Mouse (Mus musculus): ENCODE data around the gene Slc8a3. TPM values are rescaled to one million over a fixed set of nuclear protein-coding genes. Genes with fewer than 3 reads are reported as not detected.

Gene Slc8a3
- polyA plus RNA-seq, 1 experiment from 2014 or later, result 0.47 TPM

GRCm38 (mm10) chr12:81269246-81269645 lies 63.7 kb downstream of the Slc8a3 start:
- Histone ChIP-seq H3K4me2 (ENCODE audit: low read length) (no peak overlapping the region), H3K4me3 (ENCODE audit: control insufficient read depth in 1 of 2, insufficient read depth in 1 of 2, low read depth in 1 of 2, low read length in 2 of 2) (no peak overlapping the region), H3K4me1 (ENCODE audit: control insufficient read depth in 2 of 2, insufficient read depth in 2 of 2, low read length in 2 of 2) (peaks cover 0 to 2% of the 10 kb centered on the region in 2 experiments; a peak in 1 of 4 replicates), H3K36me3 (ENCODE audit: control insufficient read depth, insufficient read depth, low read length) (no peaks in the 10 kb centered on the region), H3K9me3 (ENCODE audit: control insufficient read depth, low read length) (no peaks in the 10 kb centered on the region), H3K27ac (replicated peaks in 1 of 2; ENCODE audit: control insufficient read depth in 1 of 2, insufficient read depth in 1 of 2, low read depth in 2 of 2, low read length in 2 of 2) (no peak overlapping the region), H3K9ac (ENCODE audit: low read length) (no peak overlapping the region), H3K27me3 (ENCODE audit: control insufficient read depth, insufficient read depth, low read length) (no peaks in the 10 kb centered on the region)
- 76% methylated on average over 5 of the region's 5 CpGs for WGBS
- ATAC-seq (ENCODE audit: insufficient number of reproducible peaks, insufficient read depth, low FRiP score, low read depth), result no peak

- WGBS, result 41% methylated on average over 6 of the region's 6 CpGs
- Histone ChIP-seq H3K9ac (ENCODE audit: low read length) (no peak overlapping the region), H3K27me3 (ENCODE audit: control insufficient read depth, insufficient read depth, low read length) (no peaks in the 10 kb centered on the region), H3K4me1 (ENCODE audit: control insufficient read depth in 2 of 2, insufficient read depth in 2 of 2, low read length in 2 of 2) (peaks cover 3 to 12% of the 10 kb centered on the region in 2 experiments; a peak in 2 of 4 replicates), H3K4me2 (ENCODE audit: low read length) (no peak overlapping the region), H3K9me3 (ENCODE audit: control insufficient read depth, low read length) (no peaks in the 10 kb centered on the region), H3K4me3 (ENCODE audit: control insufficient read depth in 1 of 2, insufficient read depth in 1 of 2, low read depth in 1 of 2, low read length in 2 of 2) (no peak overlapping the region), H3K36me3 (ENCODE audit: control insufficient read depth, insufficient read depth, low read length) (no peaks in the 10 kb centered on the region), H3K27ac (replicated peaks in 1 of 2; ENCODE audit: control insufficient read depth in 1 of 2, insufficient read depth in 1 of 2, low read depth in 2 of 2, low read length in 2 of 2) (no peak overlapping the region)
- no peak for ATAC-seq (ENCODE audit: insufficient number of reproducible peaks, insufficient read depth, low FRiP score, low read depth)
Observed at GRCm38 (mm10) chr12:81262821-81263220, 70.2 kb downstream of the Slc8a3 start.

DNA sequence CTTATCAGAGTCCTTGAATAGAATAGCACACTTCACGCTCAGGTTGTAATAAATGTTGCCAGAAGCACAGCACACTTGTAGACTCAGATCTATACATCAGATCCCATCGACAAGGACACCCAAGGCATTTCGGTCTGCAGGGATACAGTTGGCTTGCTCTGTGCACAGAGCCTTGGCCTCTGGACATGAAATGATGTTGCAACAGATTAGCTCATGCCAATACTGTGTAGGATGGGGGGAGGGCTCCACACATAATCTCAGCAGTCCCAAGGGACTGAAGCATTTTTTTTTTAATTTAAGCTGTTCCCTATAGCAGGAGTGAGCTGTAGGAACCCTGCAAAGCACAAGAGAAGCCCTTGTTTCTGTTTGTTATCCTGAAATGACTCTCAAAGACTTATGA lies 74.8 kb downstream of the Slc8a3 start:
- Histone ChIP-seq H3K27ac (replicated peaks in 1 of 2; ENCODE audit: control insufficient read depth in 1 of 2, insufficient read depth in 1 of 2, low read depth in 2 of 2, low read length in 2 of 2) (no peak overlapping the region), H3K36me3 (ENCODE audit: control insufficient read depth, insufficient read depth, low read length) (no peaks in the 10 kb centered on the region), H3K4me3 (ENCODE audit: control insufficient read depth in 1 of 2, insufficient read depth in 1 of 2, low read depth in 1 of 2, low read length in 2 of 2) (no peak overlapping the region), H3K4me2 (ENCODE audit: low read length) (no peak overlapping the region), H3K4me1 (ENCODE audit: control insufficient read depth in 2 of 2, insufficient read depth in 2 of 2, low read length in 2 of 2) (peaks cover 3 to 7% of the 10 kb centered on the region in 2 experiments; a peak in 2 of 4 replicates), H3K27me3 (ENCODE audit: control insufficient read depth, insufficient read depth, low read length) (no peaks in the 10 kb centered on the region), H3K9me3 (ENCODE audit: control insufficient read depth, low read length) (no peaks in the 10 kb centered on the region), H3K9ac (ENCODE audit: low read length) (no peak overlapping the region)
- ATAC-seq (ENCODE audit: insufficient number of reproducible peaks, insufficient read depth, low FRiP score, low read depth), result no peak
- 74% methylated on average over 3 of the region's 3 CpGs for WGBS

DNA sequence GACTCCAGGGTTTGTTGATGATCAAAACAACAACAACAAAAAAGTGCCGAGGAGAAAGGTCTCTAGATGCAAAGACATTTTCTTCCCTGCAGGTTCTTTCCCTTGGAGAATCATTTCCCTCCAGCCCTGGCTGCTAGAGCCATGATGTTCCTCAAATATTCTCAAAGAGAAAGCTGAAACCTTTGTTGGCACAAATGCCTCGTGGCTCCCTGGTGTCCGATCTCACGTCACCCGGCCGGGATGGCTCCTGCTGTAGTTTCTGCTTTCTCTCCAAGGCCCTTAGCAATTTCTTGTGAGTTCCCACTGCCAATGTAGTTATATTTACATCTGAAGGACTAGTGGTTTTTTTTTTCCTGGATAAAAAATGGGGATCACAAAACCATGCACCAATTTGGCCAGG lies 87.6 kb downstream of the Slc8a3 start:
- no peaks in the 10 kb centered on the region for H3K9me3 ChIP-seq (ENCODE audit: control insufficient read depth, low read length)
- H3K4me1 ChIP-seq (ENCODE audit: control insufficient read depth in 2 of 2, insufficient read depth in 2 of 2, low read length in 2 of 2), result no peaks in the 10 kb centered on the region
- no peaks in the 10 kb centered on the region for H3K27me3 ChIP-seq (ENCODE audit: control insufficient read depth, insufficient read depth, low read length)
- no peak overlapping the region for H3K4me3 ChIP-seq (ENCODE audit: control insufficient read depth in 1 of 2, insufficient read depth in 1 of 2, low read depth in 1 of 2, low read length in 2 of 2)
- H3K4me2 ChIP-seq (ENCODE audit: low read length), result no peak overlapping the region
- H3K27ac ChIP-seq (replicated peaks in 1 of 2; ENCODE audit: control insufficient read depth in 1 of 2, insufficient read depth in 1 of 2, low read depth in 2 of 2, low read length in 2 of 2), result no peak overlapping the region
- ATAC-seq (ENCODE audit: insufficient number of reproducible peaks, insufficient read depth, low FRiP score, low read depth), result no peak
- no peak overlapping the region for H3K9ac ChIP-seq (ENCODE audit: low read length)
- no peaks in the 10 kb centered on the region for H3K36me3 ChIP-seq (ENCODE audit: control insufficient read depth, insufficient read depth, low read length)
- 70% methylated on average over 6 of the region's 6 CpGs for WGBS

- Histone ChIP-seq H3K9ac (ENCODE audit: low read length) (no peak overlapping the region), H3K4me3 (ENCODE audit: control insufficient read depth in 1 of 2, insufficient read depth in 1 of 2, low read depth in 1 of 2, low read length in 2 of 2) (no peak overlapping the region), H3K27ac (replicated peaks in 1 of 2; ENCODE audit: control insufficient read depth in 1 of 2, insufficient read depth in 1 of 2, low read depth in 2 of 2, low read length in 2 of 2) (no peak overlapping the region), H3K4me1 (ENCODE audit: control insufficient read depth in 2 of 2, insufficient read depth in 2 of 2, low read length in 2 of 2) (no peaks in the 10 kb centered on the region), H3K4me2 (ENCODE audit: low read length) (no peak overlapping the region), H3K36me3 (ENCODE audit: control insufficient read depth, insufficient read depth, low read length) (no peaks in the 10 kb centered on the region), H3K27me3 (ENCODE audit: control insufficient read depth, insufficient read depth, low read length) (no peaks in the 10 kb centered on the region), H3K9me3 (ENCODE audit: control insufficient read depth, low read length) (0 out of 2 replicates have a peak, but pooled peaks cover 3% of the 10 kb centered on the region)
- WGBS, result 57% methylated on average over 7 of the region's 7 CpGs
- ATAC-seq (ENCODE audit: insufficient number of reproducible peaks, insufficient read depth, low FRiP score, low read depth), result no peak
Observed at GRCm38 (mm10) chr12:81244954-81245353, 88.0 kb downstream of the Slc8a3 start.

DNA sequence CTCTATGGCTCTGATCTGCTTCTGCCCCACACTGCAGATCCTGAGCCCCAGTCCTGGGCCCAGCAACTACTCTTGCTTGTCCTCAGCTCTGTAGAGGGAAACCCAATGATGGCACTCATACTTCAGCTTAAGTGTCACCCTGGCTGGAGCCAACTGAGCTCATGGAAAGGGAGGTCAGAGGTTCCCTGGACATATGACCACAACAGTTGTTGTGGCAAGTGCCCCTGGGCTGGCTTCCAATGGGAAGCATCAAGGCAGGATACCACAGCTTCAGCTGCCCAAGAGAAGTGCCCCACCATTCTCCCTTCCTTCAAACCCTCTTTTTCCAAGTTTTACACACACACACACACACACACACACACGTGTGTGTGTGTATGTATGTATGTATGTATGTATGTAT lies 88.5 kb downstream of the Slc8a3 start:
- Histone ChIP-seq H3K9me3 (ENCODE audit: control insufficient read depth, low read length) (0 out of 2 replicates have a peak, but pooled peaks cover 3% of the 10 kb centered on the region), H3K36me3 (ENCODE audit: control insufficient read depth, insufficient read depth, low read length) (no peaks in the 10 kb centered on the region), H3K27ac (replicated peaks in 1 of 2; ENCODE audit: control insufficient read depth in 1 of 2, insufficient read depth in 1 of 2, low read depth in 2 of 2, low read length in 2 of 2) (no peak overlapping the region), H3K4me2 (ENCODE audit: low read length) (no peak overlapping the region), H3K4me1 (ENCODE audit: control insufficient read depth in 2 of 2, insufficient read depth in 2 of 2, low read length in 2 of 2) (no peaks in the 10 kb centered on the region), H3K9ac (ENCODE audit: low read length) (no peak overlapping the region), H3K4me3 (ENCODE audit: control insufficient read depth in 1 of 2, insufficient read depth in 1 of 2, low read depth in 1 of 2, low read length in 2 of 2) (no peak overlapping the region), H3K27me3 (ENCODE audit: control insufficient read depth, insufficient read depth, low read length) (no peaks in the 10 kb centered on the region)
- 46% methylated on average over 1 of the region's 1 CpGs for WGBS
- ATAC-seq (ENCODE audit: insufficient number of reproducible peaks, insufficient read depth, low FRiP score, low read depth), result no peak

DNA sequence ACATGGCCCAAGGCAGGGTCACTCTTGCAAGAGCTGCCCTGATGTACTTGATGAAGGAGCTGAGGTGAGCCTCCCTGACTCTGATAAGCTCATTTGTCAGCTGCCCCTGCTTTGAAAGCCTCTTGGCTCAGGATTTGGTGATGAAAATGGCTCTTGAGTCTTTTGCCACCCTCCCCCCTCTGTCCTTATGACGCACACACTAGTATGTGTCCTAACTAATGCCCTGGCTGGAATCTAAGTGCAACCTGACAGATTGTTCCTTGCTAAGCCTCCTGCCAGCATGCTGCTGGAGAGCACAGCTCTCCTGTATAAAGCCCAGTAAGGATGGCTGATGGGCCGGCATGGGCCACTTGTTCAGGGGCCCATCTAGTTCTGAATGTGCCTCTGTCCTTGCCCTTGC lies 91.3 kb downstream of the Slc8a3 start:
- H3K36me3 ChIP-seq (ENCODE audit: control insufficient read depth, insufficient read depth, low read length), result no peaks in the 10 kb centered on the region
- H3K4me3 ChIP-seq (ENCODE audit: control insufficient read depth in 1 of 2, insufficient read depth in 1 of 2, low read depth in 1 of 2, low read length in 2 of 2), result no peak overlapping the region
- H3K9me3 ChIP-seq (ENCODE audit: control insufficient read depth, low read length), result 0 out of 2 replicates have a peak, but pooled peaks cover 3% of the 10 kb centered on the region
- H3K27ac ChIP-seq (replicated peaks in 1 of 2; ENCODE audit: control insufficient read depth in 1 of 2, insufficient read depth in 1 of 2, low read depth in 2 of 2, low read length in 2 of 2), result no peak overlapping the region
- 34% methylated on average over 2 of the region's 2 CpGs for WGBS
- H3K4me1 ChIP-seq (ENCODE audit: control insufficient read depth in 2 of 2, insufficient read depth in 2 of 2, low read length in 2 of 2), result no peaks in the 10 kb centered on the region
- no peak overlapping the region for H3K9ac ChIP-seq (ENCODE audit: low read length)
- ATAC-seq (ENCODE audit: insufficient number of reproducible peaks, insufficient read depth, low FRiP score, low read depth), result no peak
- H3K4me2 ChIP-seq (ENCODE audit: low read length), result no peak overlapping the region
- H3K27me3 ChIP-seq (ENCODE audit: control insufficient read depth, insufficient read depth, low read length), result no peaks in the 10 kb centered on the region

- WGBS, result 64% methylated on average over 4 of the region's 4 CpGs
- no peak overlapping the region for H3K27ac ChIP-seq (replicated peaks in 1 of 2; ENCODE audit: control insufficient read depth in 1 of 2, insufficient read depth in 1 of 2, low read depth in 2 of 2, low read length in 2 of 2)
- H3K9me3 ChIP-seq (ENCODE audit: control insufficient read depth, low read length), result 0 out of 2 replicates have a peak, but pooled peaks cover 5% of the 10 kb centered on the region
- H3K4me1 ChIP-seq (ENCODE audit: control insufficient read depth in 2 of 2, insufficient read depth in 2 of 2, low read length in 2 of 2), result no peaks in the 10 kb centered on the region
- H3K4me3 ChIP-seq (ENCODE audit: control insufficient read depth in 1 of 2, insufficient read depth in 1 of 2, low read depth in 1 of 2, low read length in 2 of 2), result no peak overlapping the region
- H3K4me2 ChIP-seq (ENCODE audit: low read length), result no peak overlapping the region
- no peaks in the 10 kb centered on the region for H3K27me3 ChIP-seq (ENCODE audit: control insufficient read depth, insufficient read depth, low read length)
- ATAC-seq (ENCODE audit: insufficient number of reproducible peaks, insufficient read depth, low FRiP score, low read depth), result no peak
- H3K36me3 ChIP-seq (ENCODE audit: control insufficient read depth, insufficient read depth, low read length), result no peaks in the 10 kb centered on the region
- H3K9ac ChIP-seq (ENCODE audit: low read length), result no peak overlapping the region
Observed at GRCm38 (mm10) chr12:81241096-81241495, 91.9 kb downstream of the Slc8a3 start.

All from heart, embryonic 14.5 days (tissue).